Mouse (Mus musculus): ENCODE results near the gene Gjb4.

Gjb4 gene

GRCm38 (mm10) chr4:127353951-127354438 is at the start of gene Gjb4:
Gene Gjb4 (minus strand): TSS chr4:127354081.
- no peak for DNase-seq

- DNase-seq: no peak
Observed at GRCm38 (mm10) chr4:127402614-127403013, 48.7 kb upstream of the Gjb4 start.

GRCm38 (mm10) chr4:127402166-127402565 is 48.3 kb upstream of the Gjb4 start:
- DNase-seq: no peak

GRCm38 (mm10) chr4:127400165-127401145 is 46.6 kb upstream of the Gjb4 start:
- no peak for DNase-seq

- DNase-seq: no peak
Observed at GRCm38 (mm10) chr4:127395591-127395990, 41.7 kb upstream of the Gjb4 start.

GRCm38 (mm10) chr4:127389645-127390044 is 35.8 kb upstream of the Gjb4 start:
- DNase-seq: no peak

- DNase-seq: no peak
Observed at GRCm38 (mm10) chr4:127377344-127377743, 23.5 kb upstream of the Gjb4 start.

DNA sequence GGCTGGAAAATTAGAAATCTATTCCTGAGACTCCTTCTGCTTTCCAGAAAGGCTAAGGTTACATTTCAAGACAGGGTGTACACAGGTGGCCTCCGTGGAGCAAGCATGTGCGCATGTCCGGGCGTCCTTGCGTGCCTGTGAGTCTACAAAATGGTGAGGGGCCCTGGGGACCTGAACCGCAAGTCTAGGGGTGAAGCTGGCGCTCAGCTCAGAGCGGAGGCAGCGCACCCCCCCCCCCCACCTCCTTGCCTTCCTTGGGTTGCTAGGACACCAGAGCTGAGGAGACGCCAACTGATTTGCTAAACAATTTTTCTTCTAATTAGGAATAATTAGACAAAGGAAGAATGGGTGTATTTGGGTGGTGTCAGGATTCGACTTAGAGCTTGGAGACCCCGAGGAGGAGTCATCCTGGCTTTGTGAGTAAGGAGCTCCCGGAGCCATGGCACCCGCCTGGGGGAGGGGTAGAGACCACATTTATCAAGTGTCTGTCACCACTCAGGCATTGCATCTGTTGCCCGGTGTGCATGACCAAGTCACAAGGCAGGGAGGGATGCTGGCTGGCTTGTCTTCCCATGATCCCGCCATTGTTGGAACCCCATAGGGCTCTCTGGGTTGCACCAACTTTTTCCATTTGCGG is 21.8 kb upstream of the Gjb4 start:
- no peak for DNase-seq

- no peak for DNase-seq
Observed at GRCm38 (mm10) chr4:127374645-127375044, 20.8 kb upstream of the Gjb4 start.

GRCm38 (mm10) chr4:127373491-127373890 is 19.6 kb upstream of the Gjb4 start:
- no peak for DNase-seq

GRCm38 (mm10) chr4:127371546-127371945 is 17.7 kb upstream of the Gjb4 start:
- DNase-seq: no peak

- DNase-seq: no peak
Observed at GRCm38 (mm10) chr4:127370447-127370846, 16.6 kb upstream of the Gjb4 start.

DNA sequence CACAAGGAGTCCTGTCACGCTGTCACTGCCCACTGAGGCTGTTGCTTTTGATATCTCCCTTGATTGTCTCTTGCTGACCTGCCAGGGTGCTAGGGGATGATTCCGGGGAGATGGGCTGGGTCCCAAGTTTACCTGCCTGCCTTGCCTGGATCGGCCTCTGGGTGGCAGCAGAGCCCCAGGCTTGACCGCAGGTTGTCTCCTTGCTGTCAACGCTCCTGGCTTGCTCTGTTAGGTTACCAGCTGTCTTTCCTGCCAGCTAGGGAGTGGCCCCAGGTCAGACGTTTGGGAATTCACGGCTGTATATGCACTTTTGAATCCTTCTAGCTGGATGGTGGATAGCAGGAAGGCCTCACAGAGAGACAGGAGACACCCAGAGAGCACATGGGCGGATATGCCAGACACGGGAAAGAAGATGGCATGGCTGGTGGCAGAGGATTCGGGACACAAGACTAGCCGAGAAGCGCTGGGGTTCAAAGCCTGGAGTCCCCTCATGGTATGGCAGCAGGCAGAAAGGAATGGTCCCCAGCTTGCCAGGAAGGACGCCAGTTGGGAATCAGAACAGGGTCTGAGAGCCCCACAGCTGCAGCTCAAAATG is 14.6 kb upstream of the Gjb4 start:
- DNase-seq: peak; percentile 64

- no peak for DNase-seq
Observed at GRCm38 (mm10) chr4:127365834-127366233, 12.0 kb upstream of the Gjb4 start.

DNA sequence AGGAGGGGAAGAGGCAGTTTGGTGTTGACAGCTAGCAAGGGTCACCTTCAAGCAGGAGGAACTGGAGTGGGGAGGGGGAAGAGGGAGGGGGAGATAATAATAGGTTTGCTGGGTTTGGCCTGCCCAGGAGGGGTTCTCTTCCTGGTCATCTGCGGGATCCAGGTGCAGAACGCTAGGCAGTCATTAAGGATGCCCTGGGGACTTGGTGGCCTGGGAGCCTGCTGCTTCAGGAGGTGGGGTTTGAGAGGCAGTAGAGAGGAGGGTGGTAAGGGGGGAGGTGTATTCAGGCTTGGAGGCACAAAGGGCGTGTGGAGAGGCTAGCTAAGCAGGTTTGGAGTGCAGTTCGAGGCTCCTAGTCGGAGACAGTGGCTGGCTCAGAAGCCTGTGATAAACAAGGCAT is 11.6 kb upstream of the Gjb4 start:
- DNase-seq: no peak

DNA sequence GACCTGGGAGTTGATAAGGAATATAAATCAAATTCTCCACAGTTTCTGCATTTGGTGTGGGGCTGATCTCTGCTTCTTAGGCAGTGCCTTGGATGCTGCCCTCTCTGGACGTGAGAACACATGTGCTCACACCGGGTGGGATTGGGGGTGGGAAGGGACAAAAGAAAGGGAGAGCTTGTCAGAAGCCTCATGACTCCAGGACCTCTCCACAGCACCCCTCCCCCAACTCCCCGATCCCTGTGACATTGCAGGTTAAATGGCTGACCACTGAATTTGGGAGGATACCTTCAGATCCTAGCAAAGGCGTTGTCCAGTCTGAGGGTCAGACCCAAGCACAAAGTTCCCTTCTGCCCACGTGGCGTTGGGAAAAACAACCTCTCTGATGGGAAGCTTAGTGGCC is 10.6 kb upstream of the Gjb4 start:
- no peak for DNase-seq

DNA sequence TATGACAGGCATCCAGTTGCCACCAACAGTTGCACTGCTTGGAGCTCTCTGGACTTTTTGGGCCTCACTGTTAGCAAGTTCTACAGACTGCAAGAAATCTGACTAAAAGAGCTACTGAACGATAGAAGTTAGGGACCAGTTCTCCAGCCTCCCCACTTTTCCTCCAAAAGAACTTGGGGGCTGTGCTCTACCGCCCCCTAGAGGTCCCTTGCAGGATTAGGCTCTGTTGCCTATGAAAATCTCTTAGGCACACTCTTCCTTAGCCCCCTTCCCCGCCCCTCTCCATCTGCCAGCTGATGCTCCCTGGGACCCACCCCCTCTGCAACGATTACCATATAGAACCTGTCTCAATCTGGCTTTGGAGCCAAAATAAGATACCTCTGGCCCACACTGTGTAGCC is 9.4 kb upstream of the Gjb4 start:
- no peak for DNase-seq

DNA sequence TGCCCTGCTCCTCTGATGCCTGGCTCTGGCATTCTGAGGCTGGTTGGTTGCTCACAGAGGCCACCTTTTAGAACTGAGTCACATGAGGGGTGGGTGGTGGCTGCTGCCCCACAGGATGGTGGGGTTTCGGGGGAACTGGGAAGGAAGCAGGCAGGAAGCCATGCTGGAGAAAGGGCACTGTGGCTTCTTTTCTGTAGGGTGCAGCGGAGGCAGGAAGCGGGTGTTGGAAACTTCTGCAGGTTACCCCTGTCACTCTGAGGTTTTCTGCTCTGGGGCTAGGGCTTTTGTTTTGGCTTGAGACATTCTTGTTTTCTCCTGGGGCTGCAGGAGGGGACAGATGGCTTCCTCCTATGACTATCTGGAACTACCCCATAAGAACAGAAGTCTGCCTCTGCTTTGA is 8.6 kb upstream of the Gjb4 start:
- no peak for DNase-seq

DNA sequence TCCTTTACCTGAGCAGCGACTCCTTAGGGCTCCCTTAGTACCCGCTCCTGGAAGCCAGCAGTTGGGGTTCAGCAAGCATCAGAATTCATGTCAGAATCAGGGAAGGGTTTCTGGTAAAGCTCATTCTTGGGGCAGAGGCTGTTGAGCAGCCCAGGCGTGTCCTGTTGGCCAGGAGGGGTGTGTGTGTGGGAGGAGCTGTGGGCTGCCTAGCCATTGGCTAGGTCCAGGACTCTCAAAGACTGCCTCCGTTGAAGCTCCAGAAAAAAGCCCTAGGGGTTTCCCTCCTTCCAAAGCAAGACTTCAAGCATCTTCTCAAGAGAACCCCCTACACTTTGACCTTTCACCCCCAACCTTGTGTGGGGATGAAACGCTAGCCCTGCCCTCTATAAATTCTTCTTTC is 4.1 kb upstream of the Gjb4 start, which contains the start of gene Gjb5:
Gene Gjb5 (minus strand): TSS at position 164 of the 400 bp plus-strand sequence.
- DNase-seq: no peak

DNA sequence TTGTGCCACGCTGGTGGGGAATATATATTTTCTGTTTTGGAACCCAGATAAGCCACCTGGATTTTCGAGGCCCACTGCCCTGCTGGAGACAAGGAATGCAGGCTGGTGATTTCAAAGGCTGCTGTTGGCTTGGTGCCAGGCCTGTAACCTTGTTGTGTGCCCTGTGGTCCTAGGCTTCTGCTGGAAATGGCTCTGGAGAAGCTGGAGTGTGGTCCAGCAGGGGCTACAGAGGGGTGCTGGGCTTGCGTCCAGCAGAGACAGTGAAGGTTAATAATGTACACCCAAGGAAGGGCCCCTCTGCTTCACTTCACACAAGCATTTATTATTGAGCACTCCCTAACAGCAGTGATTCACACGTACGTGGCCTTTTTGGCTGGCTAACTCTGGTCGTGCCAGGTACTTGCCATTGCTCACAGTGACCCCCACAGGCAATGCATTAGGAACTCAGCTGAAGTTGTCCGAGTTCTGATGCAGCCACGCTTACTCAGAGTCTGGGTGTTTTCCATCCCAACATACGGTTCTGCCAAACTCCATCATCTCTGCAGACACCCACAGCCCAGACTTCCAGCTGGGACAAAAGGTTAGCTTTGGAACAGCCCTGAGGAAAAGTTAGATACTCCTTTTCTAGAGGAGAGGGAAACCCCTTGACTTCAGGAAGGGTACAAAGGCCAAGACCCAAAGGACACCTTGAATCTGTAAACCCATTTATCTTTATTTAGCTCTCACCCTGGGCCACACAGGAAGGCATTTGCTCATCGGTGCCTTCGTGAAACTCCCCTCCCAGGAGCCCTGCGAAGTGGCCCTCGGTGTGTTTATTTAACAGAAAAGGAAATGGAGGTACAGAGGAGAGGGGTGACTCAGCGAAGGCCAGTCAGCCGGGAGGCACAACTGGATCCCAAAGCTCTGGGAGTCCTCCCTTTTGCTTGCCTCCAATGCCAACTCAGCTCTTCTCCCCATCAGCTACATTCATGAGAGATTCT is 915 bp upstream of the Gjb4 start:
- DNase-seq: no peak

DNA sequence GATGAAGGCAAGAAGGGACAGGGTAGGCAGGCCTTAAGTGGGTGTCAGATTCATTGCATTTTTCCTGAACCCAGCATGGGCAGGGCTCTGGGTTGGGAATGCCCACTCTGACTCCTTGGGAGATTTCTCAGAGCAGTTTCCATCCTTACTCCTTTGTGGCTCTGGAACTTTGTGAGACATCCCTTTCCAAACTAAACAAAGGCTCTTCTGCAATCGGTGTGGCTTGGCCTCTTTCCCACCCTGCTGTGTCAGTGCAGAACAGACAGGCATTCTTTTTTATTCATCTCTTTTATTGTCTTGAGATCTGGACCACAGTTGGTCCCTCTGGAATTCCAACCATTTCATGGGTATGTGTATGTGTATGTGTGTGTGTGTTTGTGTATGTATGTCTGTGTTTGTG is 1.3 kb downstream of the Gjb4 start:
- no peak for DNase-seq

Data from liver (tissue).